Mouse (Mus musculus) CD4-positive naive resting alpha-beta T cell, adult 76 days (primary cell): ENCODE data around the gene Krtap14. TPM values are rescaled to one million over a fixed set of nuclear protein-coding genes. Genes with fewer than 3 reads are reported as not detected.

Experiments used
- total RNA-seq: library from RNA; stranded (reverse); gene quantifications from one replicate; pipeline ENCODE4 v1.2.4, GENCODE M21; 2023

Gene Krtap14
- total RNA-seq, result not detected

GRCm38 (mm10) chr16:88826095-88826652 lies at the start of gene Krtap14:
TSS of gene Krtap14 (minus strand) at chr16:88826145.

GRCm38 (mm10) chr16:88874169-88874568 lies 48.2 kb upstream of the Krtap14 start, which contains the start of gene Krtap19-2:
TSS of gene Krtap19-2 (minus strand) at chr16:88874269.

GRCm38 (mm10) chr16:88869311-88869710 lies 43.4 kb upstream of the Krtap14 start, which contains the start of gene Krtap19-1:
TSS of gene Krtap19-1 (minus strand) at chr16:88869411.

GRCm38 (mm10) chr16:88820066-88820465 lies 5.9 kb downstream of the Krtap14 start, which contains the start of gene Krtap15:
TSS of gene Krtap15 (plus strand) at chr16:88820215.

GRCm38 (mm10) chr16:88811827-88812226 lies 14.1 kb downstream of the Krtap14 start, which contains the start of gene Gm20741:
TSS of gene Gm20741 (minus strand) at chr16:88812220.

GRCm38 (mm10) chr16:88777596-88777995 lies 48.3 kb downstream of the Krtap14 start, which contains the start of gene Gm5965:
TSS of gene Gm5965 (plus strand) at chr16:88777896.

GRCm38 (mm10) chr16:88774106-88774505 lies 51.8 kb downstream of the Krtap14 start, which contains the start of gene 2310057N15Rik:
TSS of gene 2310057N15Rik (minus strand) at chr16:88774206.

Other genes starting within 250 kb of the Krtap14 start
- gene Krtap24-1, start 213.9 kb downstream of the Krtap14 start, total RNA-seq, result not detected
- gene 2310079G19Rik, start 198.5 kb downstream of the Krtap14 start, total RNA-seq, result not detected
- not detected for gene Krtap26-1, start 178.3 kb downstream of the Krtap14 start, total RNA-seq
- gene Krtap27-1, start 154.5 kb downstream of the Krtap14 start, total RNA-seq, result not detected
- not detected for gene 2310061N02Rik, start 118.2 kb downstream of the Krtap14 start, total RNA-seq
- not detected for gene Krtap13-1, start 97.3 kb downstream of the Krtap14 start, total RNA-seq
- gene Krtap13, start 74.5 kb downstream of the Krtap14 start, total RNA-seq, result not detected
- not detected for gene 2310034C09Rik, start 67.3 kb downstream of the Krtap14 start, total RNA-seq
- gene 2310057N15Rik, start 51.9 kb downstream of the Krtap14 start, total RNA-seq, result not detected
- gene Gm5965, start 48.2 kb downstream of the Krtap14 start, total RNA-seq, result not detected
- gene Gm20741, start 13.9 kb downstream of the Krtap14 start, total RNA-seq, result not detected
- gene Krtap15, start 5.9 kb downstream of the Krtap14 start, total RNA-seq, result not detected
- not detected for gene Krtap19-1, start 43.3 kb upstream of the Krtap14 start, total RNA-seq
- not detected for gene Krtap19-2, start 48.1 kb upstream of the Krtap14 start, total RNA-seq
- gene Krtap19-3, start 51.9 kb upstream of the Krtap14 start, total RNA-seq, result not detected
- not detected for gene Krtap19-4, start 58.9 kb upstream of the Krtap14 start, total RNA-seq
- gene Krtap19-5, start 70.3 kb upstream of the Krtap14 start, total RNA-seq, result not detected
- not detected for gene Krtap19-9b, start 106.1 kb upstream of the Krtap14 start, total RNA-seq
- not detected for gene Krtap16-3, start 136.7 kb upstream of the Krtap14 start, total RNA-seq
- gene Krtap22-2, start 184.6 kb upstream of the Krtap14 start, total RNA-seq, result not detected
- not detected for gene Gm10229, start 189.1 kb upstream of the Krtap14 start, total RNA-seq
- gene Krtap6-1, start 205.6 kb upstream of the Krtap14 start, total RNA-seq, result not detected
- not detected for gene Gm10228, start 215.3 kb upstream of the Krtap14 start, total RNA-seq
- gene Krtap6-5, start 221.7 kb upstream of the Krtap14 start, total RNA-seq, result not detected
- not detected for gene 1110025L11Rik, start 237.9 kb upstream of the Krtap14 start, total RNA-seq